Mouse (Mus musculus): ENCODE results near the gene Olfr1414. TPM values are rescaled to one million over a fixed set of nuclear protein-coding genes. Genes with fewer than 3 reads are reported as not detected.
A peak's percentile ranks its signal among the peaks of the same experiment; 100 is the strongest.
"Not testable (repeated sequence)": the region's sequence is repeated elsewhere in the genome, so short reads cannot be mapped to it uniquely, and the experiment has no call there.

Gene Olfr1414
- not detected in 2 replicates for polyA plus RNA-seq (2014; fragmentation: Nextera tagmentation; extraction: Ambion mirVana)

GRCm38 (mm10) chr1:92518561-92518960, at the start of gene Olfr1414:
Gene Olfr1414, minus strand, starts transcription at chr1:92518661.
- Histone ChIP-seq H3K9ac (replicated peaks; ENCODE audit: low read length) (no peak within 1 kb of the TSS), H3K36me3 (ENCODE audit: control insufficient read depth, insufficient read depth, low read length) (no peaks in the 10 kb centered on the region), H3K4me2 (ENCODE audit: low read length) (no peak within 1 kb of the TSS), H3K27ac (replicated peaks; ENCODE audit: low read depth, low read length) (no peak within 1 kb of the TSS), H3K9me3 (ENCODE audit: control insufficient read depth, low read length) (no peaks in the 10 kb centered on the region), H3K27me3 (ENCODE audit: control insufficient read depth, insufficient read depth, low read length) (no peaks in the 10 kb centered on the region), H3K4me3 (replicated peaks; ENCODE audit: low read depth, low read length) (no peak within 1 kb of the TSS), H3K4me1 (ENCODE audit: control insufficient read depth, insufficient read depth, low read length) (no peaks in the 10 kb centered on the region)
- DNase-seq (no peak), ATAC-seq (ENCODE audit: low FRiP score, low TSS enrichment) (no peak)
- WGBS, result 83% methylated on average over 3 of the region's 3 CpGs

- no peak overlapping the region for H3K27ac ChIP-seq (replicated peaks; ENCODE audit: low read depth, low read length)
- no peaks in the 10 kb centered on the region for H3K4me1 ChIP-seq (ENCODE audit: control insufficient read depth, insufficient read depth, low read length)
- WGBS, result 82% methylated on average over 2 of the region's 2 CpGs
- ATAC-seq (ENCODE audit: low FRiP score, low TSS enrichment), result no peak
- no peaks in the 10 kb centered on the region for H3K9me3 ChIP-seq (ENCODE audit: control insufficient read depth, low read length)
- H3K4me3 ChIP-seq (replicated peaks; ENCODE audit: low read depth, low read length), result no peak overlapping the region
- no peak overlapping the region for H3K9ac ChIP-seq (replicated peaks; ENCODE audit: low read length)
- no peak for DNase-seq
- no peaks in the 10 kb centered on the region for H3K36me3 ChIP-seq (ENCODE audit: control insufficient read depth, insufficient read depth, low read length)
- H3K4me2 ChIP-seq (ENCODE audit: low read length), result no peak overlapping the region
- no peaks in the 10 kb centered on the region for H3K27me3 ChIP-seq (ENCODE audit: control insufficient read depth, insufficient read depth, low read length)
Measured at GRCm38 (mm10) chr1:92545929-92546328, 27.5 kb upstream of the Olfr1414 start.

GRCm38 (mm10) chr1:92539071-92539470, 20.6 kb upstream of the Olfr1414 start:
- no peak overlapping the region for H3K4me2 ChIP-seq (ENCODE audit: low read length)
- H3K4me1 ChIP-seq (ENCODE audit: control insufficient read depth, insufficient read depth, low read length), result no peaks in the 10 kb centered on the region
- no peaks in the 10 kb centered on the region for H3K9me3 ChIP-seq (ENCODE audit: control insufficient read depth, low read length)
- 46% methylated on average over 2 of the region's 2 CpGs for WGBS
- no peaks in the 10 kb centered on the region for H3K27me3 ChIP-seq (ENCODE audit: control insufficient read depth, insufficient read depth, low read length)
- no peak overlapping the region for H3K9ac ChIP-seq (replicated peaks; ENCODE audit: low read length)
- H3K4me3 ChIP-seq (replicated peaks; ENCODE audit: low read depth, low read length), result no peak overlapping the region
- H3K36me3 ChIP-seq (ENCODE audit: control insufficient read depth, insufficient read depth, low read length), result no peaks in the 10 kb centered on the region
- ATAC-seq (ENCODE audit: low FRiP score, low TSS enrichment) (no peak), DNase-seq (no peak)
- H3K27ac ChIP-seq (replicated peaks; ENCODE audit: low read depth, low read length), result no peak overlapping the region

- Histone ChIP-seq H3K4me3 (replicated peaks; ENCODE audit: low read depth, low read length) (no peak overlapping the region), H3K9me3 (ENCODE audit: control insufficient read depth, low read length) (no peaks in the 10 kb centered on the region), H3K9ac (replicated peaks; ENCODE audit: low read length) (no peak overlapping the region), H3K36me3 (ENCODE audit: control insufficient read depth, insufficient read depth, low read length) (no peaks in the 10 kb centered on the region), H3K4me2 (ENCODE audit: low read length) (no peak overlapping the region), H3K27ac (replicated peaks; ENCODE audit: low read depth, low read length) (no peak overlapping the region), H3K27me3 (ENCODE audit: control insufficient read depth, insufficient read depth, low read length) (no peaks in the 10 kb centered on the region), H3K4me1 (ENCODE audit: control insufficient read depth, insufficient read depth, low read length) (no peaks in the 10 kb centered on the region)
- WGBS, result 48% methylated on average over 5 of the region's 5 CpGs
- DNase-seq, result no peak
- no peak for ATAC-seq (ENCODE audit: low FRiP score, low TSS enrichment)
Measured at GRCm38 (mm10) chr1:92536972-92537371, 18.5 kb upstream of the Olfr1414 start.

- no peak for ATAC-seq (ENCODE audit: low FRiP score, low TSS enrichment)
- no peak overlapping the region for H3K27ac ChIP-seq (replicated peaks; ENCODE audit: low read depth, low read length)
- no peak overlapping the region for H3K4me3 ChIP-seq (replicated peaks; ENCODE audit: low read depth, low read length)
- no peak overlapping the region for H3K4me2 ChIP-seq (ENCODE audit: low read length)
- H3K27me3 ChIP-seq (ENCODE audit: control insufficient read depth, insufficient read depth, low read length), result no peaks in the 10 kb centered on the region
- no peaks in the 10 kb centered on the region for H3K36me3 ChIP-seq (ENCODE audit: control insufficient read depth, insufficient read depth, low read length)
- 86% methylated on average over 3 of the region's 3 CpGs for WGBS
- no peaks in the 10 kb centered on the region for H3K4me1 ChIP-seq (ENCODE audit: control insufficient read depth, insufficient read depth, low read length)
- H3K9me3 ChIP-seq (ENCODE audit: control insufficient read depth, low read length), result no peaks in the 10 kb centered on the region
- no peak overlapping the region for H3K9ac ChIP-seq (replicated peaks; ENCODE audit: low read length)
- no peak for DNase-seq
Measured at GRCm38 (mm10) chr1:92523764-92524163, 5.3 kb upstream of the Olfr1414 start.

- DNase-seq (peak; percentile 86), ATAC-seq (ENCODE audit: low FRiP score, low TSS enrichment) (no peak)
- Histone ChIP-seq H3K36me3 (ENCODE audit: control insufficient read depth, insufficient read depth, low read length) (no peaks in the 10 kb centered on the region), H3K9ac (replicated peaks; ENCODE audit: low read length) (no peak overlapping the region), H3K4me3 (replicated peaks; ENCODE audit: low read depth, low read length) (no peak overlapping the region), H3K4me1 (ENCODE audit: control insufficient read depth, insufficient read depth, low read length) (no peaks in the 10 kb centered on the region), H3K27me3 (ENCODE audit: control insufficient read depth, insufficient read depth, low read length) (no peaks in the 10 kb centered on the region), H3K4me2 (ENCODE audit: low read length) (0 out of 2 replicates have a peak overlapping the region, but pooled peaks have one; percentile 15), H3K9me3 (ENCODE audit: control insufficient read depth, low read length) (no peaks in the 10 kb centered on the region), H3K27ac (replicated peaks; ENCODE audit: low read depth, low read length) (no peak overlapping the region)
- 21% methylated on average over 10 of the region's 10 CpGs for WGBS
Measured at GRCm38 (mm10) chr1:92521376-92521775, 2.9 kb upstream of the Olfr1414 start.

- no peak overlapping the region for H3K4me3 ChIP-seq (replicated peaks; ENCODE audit: low read depth, low read length)
- WGBS, result 87% methylated on average over 6 of the region's 6 CpGs
- DNase-seq (no peak), ATAC-seq (ENCODE audit: low FRiP score, low TSS enrichment) (no peak)
- H3K36me3 ChIP-seq (ENCODE audit: control insufficient read depth, insufficient read depth, low read length), result no peaks in the 10 kb centered on the region
- no peak overlapping the region for H3K27ac ChIP-seq (replicated peaks; ENCODE audit: low read depth, low read length)
- no peak overlapping the region for H3K4me2 ChIP-seq (ENCODE audit: low read length)
- H3K9ac ChIP-seq (replicated peaks; ENCODE audit: low read length), result no peak overlapping the region
- H3K9me3 ChIP-seq (ENCODE audit: control insufficient read depth, low read length), result no peaks in the 10 kb centered on the region
- no peaks in the 10 kb centered on the region for H3K27me3 ChIP-seq (ENCODE audit: control insufficient read depth, insufficient read depth, low read length)
- H3K4me1 ChIP-seq (ENCODE audit: control insufficient read depth, insufficient read depth, low read length), result no peaks in the 10 kb centered on the region
Measured at GRCm38 (mm10) chr1:92519046-92519445, 585 bp upstream of the Olfr1414 start.

GRCm38 (mm10) chr1:92515390-92515789, 3.1 kb downstream of the Olfr1414 start:
- DNase-seq, result no peak
- H3K4me1 ChIP-seq (ENCODE audit: control insufficient read depth, insufficient read depth, low read length), result no peaks in the 10 kb centered on the region
- no peak overlapping the region for H3K27ac ChIP-seq (replicated peaks; ENCODE audit: low read depth, low read length)
- no peaks in the 10 kb centered on the region for H3K27me3 ChIP-seq (ENCODE audit: control insufficient read depth, insufficient read depth, low read length)
- 88% methylated on average over 11 of the region's 11 CpGs for WGBS
- H3K9me3 ChIP-seq (ENCODE audit: control insufficient read depth, low read length), result no peaks in the 10 kb centered on the region
- H3K9ac ChIP-seq (replicated peaks; ENCODE audit: low read length), result no peak overlapping the region
- no peak for ATAC-seq (ENCODE audit: low FRiP score, low TSS enrichment)
- H3K4me3 ChIP-seq (replicated peaks; ENCODE audit: low read depth, low read length), result no peak overlapping the region
- H3K36me3 ChIP-seq (ENCODE audit: control insufficient read depth, insufficient read depth, low read length), result no peaks in the 10 kb centered on the region
- H3K4me2 ChIP-seq (ENCODE audit: low read length), result no peak overlapping the region

GRCm38 (mm10) chr1:92511646-92512045, 6.8 kb downstream of the Olfr1414 start:
- H3K4me1 ChIP-seq (ENCODE audit: control insufficient read depth, insufficient read depth, low read length); H3K4me3 ChIP-seq (replicated peaks; ENCODE audit: low read depth, low read length); DNase-seq; H3K36me3 ChIP-seq (ENCODE audit: control insufficient read depth, insufficient read depth, low read length); H3K9ac ChIP-seq (replicated peaks; ENCODE audit: low read length); ATAC-seq (ENCODE audit: low FRiP score, low TSS enrichment); H3K27ac ChIP-seq (replicated peaks; ENCODE audit: low read depth, low read length); H3K9me3 ChIP-seq (ENCODE audit: control insufficient read depth, low read length); H3K4me2 ChIP-seq (ENCODE audit: low read length); H3K27me3 ChIP-seq (ENCODE audit: control insufficient read depth, insufficient read depth, low read length): not testable (repeated sequence)
- WGBS, result 81% methylated on average over 5 of the region's 5 CpGs

Measured in midbrain, embryonic 14.5 days (tissue).